28 mouse cellular contexts compared by ENCODE assay signal in genomic region chr12:78970725-78971124, GRCm38 (mm10). TPM values are rescaled to one million over a fixed set of nuclear protein-coding genes. Genes with fewer than 3 reads are reported as not detected.
DNase-seq lines count a peak whose midpoint lies in the region; ATAC-seq lines count a peak whose summit lies in the region.
"Had no signal": no experiment of that assay in that cellular context is flagged by ENCODE, and none has a peak within 500 bp of the region (broad histone marks: within the 10 kb centered on the region; RNA-seq: fewer than 3 reads in every experiment).

No protein-coding gene starts in this region.

- 81% methylated on average over 7 of the region's 7 CpGs for WGBS in liver, embryonic 12.5 days (ENCODE audit: insufficient replicate concordance)

- no peak overlapping the region for H3K9ac ChIP-seq in liver, embryonic 12.5 days
- H3K9ac ChIP-seq: forebrain, embryonic 15.5 days; heart, embryonic 15.5 days; hindbrain, embryonic 12.5 days; limb, embryonic 12.5 days; midbrain, embryonic 12.5 days; neural tube, embryonic 12.5 days had no signal

- intact Hi-C loops in left cerebral cortex, postnatal 4 days (cut with DNase I) = no loop called here
- intact Hi-C loops in left cerebral cortex, postnatal 14 days (cut with DNase I) = no loop called here

- H3K27me3 ChIP-seq in liver, embryonic 12.5 days (replicated peaks) = no peaks in the 10 kb centered on the region
- H3K27me3 ChIP-seq: forebrain, embryonic 15.5 days; heart, embryonic 15.5 days; hindbrain, embryonic 12.5 days; limb, embryonic 12.5 days; megakaryocyte, embryonic 14.5 days; midbrain, embryonic 12.5 days; neural tube, embryonic 12.5 days had no signal

- H3K4me1 ChIP-seq in liver, embryonic 12.5 days = no peaks in the 10 kb centered on the region
- H3K4me1 ChIP-seq: forebrain, embryonic 15.5 days; heart, embryonic 10.5 days; heart, embryonic 15.5 days; hindbrain, embryonic 12.5 days; limb, embryonic 12.5 days; midbrain, embryonic 12.5 days; neural tube, embryonic 12.5 days had no signal

- ATAC-seq in liver, embryonic 12.5 days = no peak
- ATAC-seq: CD4-positive, CD25-positive, alpha-beta regulatory T cell, adult 4 months; forebrain, embryonic 15.5 days; intestine, embryonic 16.5 days had no signal

- H3K36me3 ChIP-seq in liver, embryonic 12.5 days = no peaks in the 10 kb centered on the region
- H3K36me3 ChIP-seq: heart, embryonic 10.5 days; heart, embryonic 15.5 days; limb, embryonic 12.5 days; midbrain, embryonic 12.5 days had no signal

- no peak overlapping the region for H3K4me3 ChIP-seq in liver, embryonic 12.5 days
- H3K4me3 ChIP-seq: forebrain, embryonic 15.5 days; heart, embryonic 10.5 days; heart, embryonic 15.5 days; hindbrain, embryonic 12.5 days; limb, embryonic 12.5 days; megakaryocyte, embryonic 14.5 days; midbrain, embryonic 12.5 days; myocyte; neural tube, embryonic 12.5 days had no signal

- H3K27ac ChIP-seq in liver, embryonic 12.5 days = no peak overlapping the region
- H3K27ac ChIP-seq: forebrain, embryonic 15.5 days; heart, embryonic 10.5 days; heart, embryonic 15.5 days; hindbrain, embryonic 12.5 days; limb, embryonic 12.5 days; midbrain, embryonic 12.5 days; neural tube, embryonic 12.5 days; stomach, postnatal 0 days had no signal

- DNase-seq in left cerebral cortex, postnatal 4 days = peak; percentile 43
- no peak for DNase-seq in left cerebral cortex, postnatal 14 days (ENCODE audit: low spot score in 2 of 2)
- peak; percentile 72 to 78 for DNase-seq in cerebellum, adult 18-20 months
- DNase-seq in cerebellum, postnatal 10 days = peak; percentile 70 to 78
- DNase-seq in embryo, embryonic 10.5 days (ENCODE audit: low spot score) = no peak
- DNase-seq in heart, adult 11 months = no peak
- DNase-seq: adrenal gland, postnatal 14 days; kidney, adult 9 months; kidney, postnatal 10 days; layer of hippocampus, adult 9-11 months; lung, postnatal 4 days; right cerebral cortex, adult 18-20 months; spleen, adult 18-20 months; thymus, adult 18-20 months; thymus, postnatal 25 days had no signal

- H3K4me2 ChIP-seq in liver, embryonic 12.5 days = no peak overlapping the region
- H3K4me2 ChIP-seq: forebrain, embryonic 15.5 days; heart, embryonic 15.5 days; hindbrain, embryonic 12.5 days; limb, embryonic 12.5 days; midbrain, embryonic 12.5 days; neural tube, embryonic 12.5 days had no signal

- H3K9me3 ChIP-seq in liver, embryonic 12.5 days (replicated peaks) = no peaks in the 10 kb centered on the region
- H3K9me3 ChIP-seq: forebrain, embryonic 15.5 days; heart, embryonic 10.5 days; heart, embryonic 15.5 days; hindbrain, embryonic 12.5 days; limb, embryonic 12.5 days; megakaryocyte, embryonic 14.5 days; midbrain, embryonic 12.5 days; neural tube, embryonic 12.5 days had no signal

RNA-seq across cellular contexts. Expression of gene Tmem229b, which starts 36.7 kb away (rescaled TPM):
- 100 to 1,000 TPM; 116 to 121 TPM for total RNA-seq in left cerebral cortex, postnatal 4 days (2021)
- 10 to 100 TPM; 79.2 to 82.3 TPM for total RNA-seq in left cerebral cortex, postnatal 14 days (2021)
- 3.7 and 3.8 TPM in 2 replicates for polyA plus RNA-seq in liver, embryonic 12.5 days (2016; fragmentation: Nextera tagmentation; extraction: Ambion mirVana)

RNA-seq across cellular contexts. Expression of gene Plekhh1, which starts 58.2 kb away (rescaled TPM):
- 1 to 10 TPM; 3.3 to 3.5 TPM for total RNA-seq in left cerebral cortex, postnatal 4 days (2021)
- total RNA-seq in left cerebral cortex, postnatal 14 days (2021) = 1 to 10 TPM; 4.7 to 7.0 TPM
- 0.42 and 0.48 TPM in 2 replicates for polyA plus RNA-seq in liver, embryonic 12.5 days (2016; fragmentation: Nextera tagmentation; extraction: Ambion mirVana)

Comparison
In these comparisons a context has a peak if more than half of its experiments do, and no peak if none do; other contexts are left out.
1. DNase-seq: peak in left cerebral cortex, postnatal 4 days (single experiment), cerebellum, adult 18-20 months (2 of 2) and cerebellum, postnatal 10 days (2 of 2); none in left cerebral cortex, postnatal 14 days (0 of 2), embryo, embryonic 10.5 days (single experiment) and heart, adult 11 months (single experiment).